Mouse (Mus musculus) spleen, adult 2 months (tissue): ENCODE measurements around the gene Ifit3.

ENCODE experiments used
- CTCF ChIP-seq: fragments of 200-500 bp; IDR thresholded peaks from 2 replicates; pipeline ENCODE4 v1.5.1; 2011; ENCODE audit warnings: mild to moderate bottlenecking, inconsistent platforms; ENCODE audit not compliant: insufficient read depth, insufficient read length, insufficient replicate concordance; ENCODE audit errors: extremely low read depth
- POLR2A ChIP-seq: fragments of 200-500 bp; IDR thresholded peaks from 2 replicates; pipeline ENCODE4 v1.6.1; 2011; ENCODE audit warnings: low read depth, low read length, inconsistent platforms

GRCm38 (mm10) chr19:34633484-34633883 is 50.2 kb downstream of the Ifit3 start:
- TF ChIP-seq CTCF = no peak
- no peak for TF ChIP-seq POLR2A
